Mouse (Mus musculus): ENCODE data around the gene Klhl21. TPM values are rescaled to one million over a fixed set of nuclear protein-coding genes. Genes with fewer than 3 reads are reported as not detected.
A peak's percentile ranks its signal among the peaks of the same experiment; 100 is the strongest.

Gene Klhl21
- polyA plus RNA-seq, 1 experiment from 2014 or later: 13.7 TPM

- peak overlapping the region; percentile 98 for H3K4me3 ChIP-seq (ENCODE audit: low read depth, low read length)
- peaks cover 13% of the 10 kb centered on the region; the same call in 1 of the 2 replicates for H3K4me1 ChIP-seq (ENCODE audit: insufficient read depth, low read depth, low read length)
- no peak for TF ChIP-seq CTCF (IDR thresholded peaks at IDR 0.05)
- no peak for TF ChIP-seq EP300 (IDR thresholded peaks at IDR 0.05)
- no peaks in the 10 kb centered on the region for H3K27me3 ChIP-seq (replicated peaks; ENCODE audit: insufficient read depth, low read length)
- 5% methylated on average over 51 of the region's 61 CpGs for WGBS
- peak overlapping the region; percentile 90 for H3K4me2 ChIP-seq (replicated peaks; ENCODE audit: low read depth, low read length)
- H3K36me3 ChIP-seq (ENCODE audit: insufficient read depth, low read length): peaks cover 18% of the 10 kb centered on the region; the same call in 1 of the 2 replicates
- no peaks in the 10 kb centered on the region for H3K9me3 ChIP-seq (ENCODE audit: low read length)
- DNase-seq (ENCODE audit: low spot score): peak; percentile 31
- no peak for ATAC-seq
- peak overlapping the region; percentile 94 for H3K9ac ChIP-seq (replicated peaks; ENCODE audit: low read depth)
- peak overlapping the region; percentile 85 for H3K27ac ChIP-seq (ENCODE audit: low read length)
These were observed 14.1 kb upstream of the Klhl21 start for GRCm38 (mm10) chr4:151994228-151995171.

DNA sequence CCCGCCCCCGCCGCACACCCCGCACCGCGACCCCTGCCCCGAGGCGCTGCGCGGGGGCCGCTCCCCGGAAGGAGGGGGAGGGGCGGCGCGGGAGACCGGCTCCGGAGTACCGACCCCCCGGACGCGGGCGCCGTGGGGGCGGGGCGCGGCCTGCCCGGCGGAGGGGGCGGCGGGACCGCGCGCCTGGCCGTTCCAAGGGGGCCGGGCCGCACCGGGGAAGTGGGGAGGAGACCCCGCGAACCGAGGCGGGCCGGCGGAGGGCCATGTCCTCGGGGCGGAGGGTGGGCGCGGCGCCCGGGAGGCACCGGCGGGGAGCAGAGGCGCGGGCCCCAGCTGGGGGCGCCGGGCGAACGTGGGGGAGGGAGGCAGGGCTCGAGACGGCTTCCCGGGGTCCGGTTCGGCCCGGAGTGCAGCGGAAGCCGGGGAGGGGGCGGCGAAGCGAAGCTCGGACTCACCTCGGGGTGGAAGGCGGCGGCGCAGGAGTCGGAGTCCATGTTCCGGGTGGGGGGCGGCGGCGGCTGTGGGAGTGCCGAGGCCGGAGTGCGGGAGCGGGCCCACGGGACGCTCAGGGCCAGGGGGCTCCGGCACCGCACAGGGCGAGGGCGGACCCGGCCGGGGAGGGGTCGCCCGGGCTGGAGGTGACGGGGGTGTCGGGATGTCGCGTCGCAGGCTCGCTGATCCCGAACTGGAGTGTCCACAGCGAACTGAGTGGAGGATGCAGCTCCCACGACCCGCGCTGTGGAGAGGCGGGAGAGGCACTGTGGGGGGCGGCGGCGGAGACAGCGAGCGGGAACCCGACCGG, 13.0 kb upstream of the Klhl21 start:
- H3K27me3 ChIP-seq (replicated peaks; ENCODE audit: insufficient read depth, low read length): no peaks in the 10 kb centered on the region
- ATAC-seq (peak; percentile 3), DNase-seq (ENCODE audit: low spot score) (peak; percentile 26)
- TF ChIP-seq EP300 (IDR thresholded peaks at IDR 0.05): no peak
- no peak for TF ChIP-seq CTCF (IDR thresholded peaks at IDR 0.05)
- H3K9ac ChIP-seq (replicated peaks; ENCODE audit: low read depth): peak overlapping the region; percentile 94
- H3K4me1 ChIP-seq (ENCODE audit: insufficient read depth, low read depth, low read length): peaks cover 13% of the 10 kb centered on the region; the same call in 1 of the 2 replicates
- peaks cover 18% of the 10 kb centered on the region; the same call in 1 of the 2 replicates for H3K36me3 ChIP-seq (ENCODE audit: insufficient read depth, low read length)
- H3K9me3 ChIP-seq (ENCODE audit: low read length): no peaks in the 10 kb centered on the region
- peak overlapping the region; percentile 98 for H3K4me3 ChIP-seq (ENCODE audit: low read depth, low read length)
- H3K27ac ChIP-seq (ENCODE audit: low read length): peak overlapping the region; percentile 85
- peak overlapping the region; percentile 90 for H3K4me2 ChIP-seq (replicated peaks; ENCODE audit: low read depth, low read length)
- WGBS: 1% methylated on average over 57 of the region's 111 CpGs

GRCm38 (mm10) chr4:151996173-151996950, 12.2 kb upstream of the Klhl21 start, which contains the start of gene Phf13:
Gene Phf13, minus strand, starts transcription at chr4:151996258.
- peaks cover 13% of the 10 kb centered on the region; the same call in 1 of the 2 replicates for H3K4me1 ChIP-seq (ENCODE audit: insufficient read depth, low read depth, low read length)
- under 1% methylated on average over 72 of the region's 94 CpGs for WGBS
- peak within 1 kb of the TSS; percentile 98 for H3K27ac ChIP-seq (ENCODE audit: low read length)
- DNase-seq (ENCODE audit: low spot score): peak; percentile 99
- TF ChIP-seq CTCF (IDR thresholded peaks at IDR 0.05): peak; percentile 19; the same call in 1 of the 2 replicates
- TF ChIP-seq EP300 (IDR thresholded peaks at IDR 0.05): no peak
- H3K9me3 ChIP-seq (ENCODE audit: low read length): no peaks in the 10 kb centered on the region
- peak within 1 kb of the TSS; percentile 90 for H3K4me2 ChIP-seq (replicated peaks; ENCODE audit: low read depth, low read length)
- H3K4me3 ChIP-seq (ENCODE audit: low read depth, low read length): peak within 1 kb of the TSS; percentile 98
- ATAC-seq: peak; percentile 96
- H3K27me3 ChIP-seq (replicated peaks; ENCODE audit: insufficient read depth, low read length): no peaks in the 10 kb centered on the region
- peak within 1 kb of the TSS; percentile 94 for H3K9ac ChIP-seq (replicated peaks; ENCODE audit: low read depth)
- H3K36me3 ChIP-seq (ENCODE audit: insufficient read depth, low read length): peaks cover 12% of the 10 kb centered on the region; the same call in 1 of the 2 replicates

GRCm38 (mm10) chr4:151996951-151997222, 11.7 kb upstream of the Klhl21 start:
- 1% methylated on average over 13 of the region's 13 CpGs for WGBS
- peak overlapping the region; percentile 94 for H3K9ac ChIP-seq (replicated peaks; ENCODE audit: low read depth)
- H3K27ac ChIP-seq (ENCODE audit: low read length): peak overlapping the region; percentile 98
- no peak for ATAC-seq
- peak overlapping the region; percentile 98 for H3K4me3 ChIP-seq (ENCODE audit: low read depth, low read length)
- H3K27me3 ChIP-seq (replicated peaks; ENCODE audit: insufficient read depth, low read length): no peaks in the 10 kb centered on the region
- H3K36me3 ChIP-seq (ENCODE audit: insufficient read depth, low read length): peaks cover 7% of the 10 kb centered on the region; the same call in 1 of the 2 replicates
- H3K9me3 ChIP-seq (ENCODE audit: low read length): no peaks in the 10 kb centered on the region
- peak overlapping the region; percentile 62 for H3K4me2 ChIP-seq (replicated peaks; ENCODE audit: low read depth, low read length)
- no peak for DNase-seq (ENCODE audit: low spot score)
- no peak for TF ChIP-seq EP300 (IDR thresholded peaks at IDR 0.05)
- no peak for TF ChIP-seq CTCF (IDR thresholded peaks at IDR 0.05)
- H3K4me1 ChIP-seq (ENCODE audit: insufficient read depth, low read depth, low read length): peaks cover 13% of the 10 kb centered on the region; the same call in 1 of the 2 replicates

DNA sequence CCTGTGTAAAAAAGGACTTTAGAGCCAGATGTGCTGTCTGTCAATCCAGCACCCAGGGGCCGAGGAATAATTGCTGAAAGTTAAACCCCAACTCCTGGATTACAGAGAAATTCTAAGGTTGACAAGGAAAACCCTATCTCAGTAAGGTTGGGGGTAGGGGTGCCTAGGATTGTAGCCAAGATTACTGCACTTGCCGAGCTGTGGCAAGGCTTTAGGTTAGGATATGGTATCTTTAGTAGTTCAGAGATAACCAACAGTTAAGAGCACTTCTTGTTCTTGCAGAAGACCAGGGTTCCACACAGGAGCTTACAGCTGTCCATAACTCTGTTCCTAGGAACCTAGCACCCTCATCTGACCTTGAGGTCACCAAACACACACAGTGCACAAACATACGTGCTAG, 10.9 kb upstream of the Klhl21 start:
- H3K9ac ChIP-seq (replicated peaks; ENCODE audit: low read depth): no peak overlapping the region
- ATAC-seq: no peak
- H3K27ac ChIP-seq (ENCODE audit: low read length): 0 out of 2 replicates have a peak overlapping the region, but pooled peaks have one; percentile 98
- H3K27me3 ChIP-seq (replicated peaks; ENCODE audit: insufficient read depth, low read length): no peaks in the 10 kb centered on the region
- peak overlapping the region; percentile 62 for H3K4me2 ChIP-seq (replicated peaks; ENCODE audit: low read depth, low read length)
- DNase-seq (ENCODE audit: low spot score): no peak
- peak overlapping the region; percentile 98; the same call in 1 of the 2 replicates for H3K4me3 ChIP-seq (ENCODE audit: low read depth, low read length)
- H3K36me3 ChIP-seq (ENCODE audit: insufficient read depth, low read length): no peaks in the 10 kb centered on the region
- WGBS: 63% methylated on average over 3 of the region's 3 CpGs
- H3K9me3 ChIP-seq (ENCODE audit: low read length): no peaks in the 10 kb centered on the region
- H3K4me1 ChIP-seq (ENCODE audit: insufficient read depth, low read depth, low read length): peaks cover 13% of the 10 kb centered on the region; the same call in 1 of the 2 replicates
- TF ChIP-seq EP300 (IDR thresholded peaks at IDR 0.05) (no peak), CTCF (IDR thresholded peaks at IDR 0.05) (no peak)

All from lung, postnatal 0 days (tissue).